Mouse (Mus musculus) left cerebral cortex, postnatal 10 days (tissue): Measurements from ENCODE around the gene Mettl22. TPM values are rescaled to one million over a fixed set of nuclear protein-coding genes. Genes with fewer than 3 reads are reported as not detected.

Source experiments
- DNase-seq, 2 experiments: peaks; one replicate each; pipeline ENCODE4 v3.0.0; 2021 to 2022; ENCODE audit warnings: low spot score in 2 of 2, mixed read lengths in 1 of 2; ENCODE audit errors: extremely low spot score in 1 of 2
- intact Hi-C: fragments of 180-260 bp; cut with DNase I; formaldehyde crosslinking; loops from one replicate; pipeline ENCODE4 v1.15.1; 2025
- total RNA-seq, 2 experiments: library from RNA; stranded (reverse); gene quantifications; 2 replicates each; pipeline ENCODE4 v1.2.3; 2021

Gene Mettl22
- total RNA-seq, 2 experiments from 2014 or later = 35.5 to 37.6 TPM

GRCm38 (mm10) chr16:8494268-8494667 is 23.7 kb downstream of the Mettl22 start:
- peak; percentile 61 to 66 for DNase-seq
- intact Hi-C loops = loop anchor here (2.0 to 5.0 kb wide), 3 partner anchors 87 to 183 kb away; partner anchors contain the start of genes Pmm2 and Tmem186

DNA sequence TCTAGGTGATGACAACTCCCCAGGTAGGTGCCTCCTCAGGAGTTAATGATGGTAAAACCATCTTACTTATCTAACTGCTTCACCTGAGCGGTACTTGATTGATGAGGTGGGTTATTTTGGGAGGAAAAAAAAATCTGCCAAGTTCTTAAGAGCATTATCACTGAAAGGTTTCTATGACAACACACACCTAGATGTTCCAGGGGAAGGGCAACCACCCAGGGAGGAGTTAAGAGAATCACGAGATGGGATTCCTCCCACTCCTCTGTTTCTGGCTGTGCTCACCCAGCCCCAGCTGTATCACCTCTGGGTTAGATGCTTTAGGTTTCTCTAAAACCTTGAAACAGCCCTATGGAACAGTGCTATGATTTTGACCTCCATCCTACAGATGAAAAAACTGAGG is 26.4 kb downstream of the Mettl22 start:
- DNase-seq = no peak
- intact Hi-C loops = no loop called here

DNA sequence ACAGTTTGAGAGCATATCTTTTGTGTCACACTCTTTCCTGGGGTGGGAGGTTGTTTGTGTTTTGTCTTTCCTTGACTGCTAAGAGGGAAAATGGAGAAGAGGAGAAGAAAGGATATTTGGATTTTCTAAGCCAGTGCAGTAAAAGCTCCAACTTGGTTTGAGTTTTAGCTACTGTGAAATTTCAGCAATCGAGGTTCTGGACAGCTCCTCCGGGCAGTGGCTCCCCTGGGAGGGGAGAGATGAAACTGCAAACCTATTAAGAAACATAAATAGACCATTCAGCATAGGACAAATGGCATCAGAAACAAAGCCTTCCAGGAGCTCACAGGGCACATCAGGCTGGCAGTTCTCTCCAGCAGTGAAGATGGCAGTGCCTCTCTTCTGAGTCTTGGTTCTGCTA is 33.7 kb downstream of the Mettl22 start:
- intact Hi-C loops = no loop called here

DNA sequence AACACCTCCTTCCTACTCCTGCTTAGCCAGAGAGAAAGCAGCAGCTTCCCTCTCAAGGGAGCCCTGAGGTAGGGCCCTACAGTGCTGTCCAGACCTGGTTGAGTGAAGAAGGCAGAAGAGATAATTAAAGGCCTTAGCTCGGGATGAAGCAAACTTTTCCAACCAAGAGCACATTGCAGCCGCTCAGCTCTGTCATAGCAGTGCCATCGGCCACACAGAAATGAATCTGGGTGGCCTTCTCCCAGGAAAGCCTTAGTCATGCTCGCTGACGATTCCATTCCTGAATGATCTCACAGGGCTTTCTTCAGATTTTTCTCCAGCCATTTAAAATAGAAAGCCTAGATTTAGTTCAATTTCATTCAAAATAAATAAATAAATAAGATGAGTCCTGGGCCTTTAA is 39.3 kb downstream of the Mettl22 start:
- intact Hi-C loops = no loop called here
- DNase-seq = no peak

More for the DNA sequence above, 33.7 kb downstream of the Mettl22 start:
- no peak for DNase-seq

DNA sequence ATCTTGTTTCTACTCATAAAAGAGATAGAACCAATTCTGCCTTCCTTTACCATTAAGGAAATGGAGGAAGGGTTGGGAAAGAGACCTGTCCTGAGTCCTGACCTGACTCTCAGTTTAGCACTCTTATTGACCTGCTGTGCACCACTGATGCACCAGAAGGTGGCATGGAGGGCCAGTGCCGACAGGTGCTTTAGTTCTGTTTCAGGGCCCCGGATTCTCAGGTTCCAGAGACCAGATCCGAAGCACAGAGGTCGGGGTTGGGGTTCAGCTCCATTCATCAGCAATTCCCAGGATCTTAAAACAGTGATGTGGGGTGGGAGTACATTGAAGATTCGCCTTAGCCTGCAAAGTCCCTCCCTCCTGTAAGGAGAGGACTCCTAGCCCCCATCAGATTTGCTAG is 42.2 kb downstream of the Mettl22 start:
- no peak for DNase-seq
- intact Hi-C loops = no loop called here

- intact Hi-C loops = no loop called here
- DNase-seq = peak; percentile 94 to 96
These were observed 42.8 kb downstream of the Mettl22 start, which contains the start of gene Abat for GRCm38 (mm10) chr16:8513236-8513906. Gene Abat, plus strand, starts transcription at chr16:8513429.

DNA sequence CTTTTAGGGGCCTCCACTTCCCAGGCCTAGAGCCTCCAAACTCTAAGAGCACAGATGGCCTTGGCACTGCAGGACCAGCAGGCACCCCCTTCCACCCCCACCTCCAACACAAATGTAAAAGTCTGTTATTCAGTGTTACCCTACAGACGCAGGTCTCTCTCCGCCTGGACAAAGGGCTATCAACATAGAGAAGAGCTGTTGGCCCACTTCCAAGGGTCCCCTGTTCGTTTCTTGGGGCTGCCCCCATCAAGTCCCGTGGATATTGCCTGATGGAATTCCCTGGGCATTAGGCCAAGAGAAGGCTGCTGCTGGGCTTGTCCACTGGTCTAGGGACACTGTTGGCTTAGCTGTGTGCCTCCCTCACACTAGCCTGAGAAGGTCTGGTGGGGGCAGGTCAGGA is 43.6 kb downstream of the Mettl22 start:
- intact Hi-C loops = no loop called here
- peak in 1 of 2 experiments; percentile 69 for DNase-seq

- intact Hi-C loops = no loop called here
- no peak for DNase-seq
These were observed 49.9 kb downstream of the Mettl22 start for GRCm38 (mm10) chr16:8520525-8520924.

- intact Hi-C loops = no loop called here
- no peak for DNase-seq
These were observed 50.7 kb downstream of the Mettl22 start for GRCm38 (mm10) chr16:8521322-8521721.

DNA sequence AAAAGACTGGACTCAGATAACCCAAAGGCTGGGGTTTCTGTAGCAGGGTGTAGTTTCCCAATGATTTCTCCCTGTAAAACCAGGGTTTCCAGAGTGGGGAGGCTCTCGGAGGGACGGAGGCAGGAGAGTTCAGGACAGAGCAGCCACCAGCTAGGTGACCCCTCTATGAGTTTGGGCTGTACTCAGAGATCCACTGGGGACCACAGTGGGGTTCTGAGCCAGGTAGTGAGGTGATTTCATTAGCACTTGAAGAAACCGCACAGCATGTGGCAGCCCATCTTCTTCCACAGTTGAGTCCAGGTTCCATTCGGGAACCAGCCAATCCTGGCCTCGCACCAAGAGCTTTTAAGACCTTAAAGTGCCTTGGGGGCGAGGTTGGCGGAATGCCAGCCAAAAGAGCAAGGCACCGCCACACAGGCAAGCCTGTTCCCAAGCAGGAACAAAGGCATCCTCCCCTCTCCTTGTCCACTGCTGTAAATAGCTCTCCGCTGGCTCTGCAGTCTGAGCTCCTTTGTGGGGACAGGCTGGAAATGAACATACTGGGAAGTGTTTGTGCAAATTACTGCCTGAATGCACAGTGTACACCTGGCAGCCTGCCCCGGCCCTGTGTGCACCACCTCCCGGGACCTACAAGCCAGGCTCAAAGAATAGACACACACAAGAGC is 53.0 kb downstream of the Mettl22 start:
- intact Hi-C loops = no loop called here
- DNase-seq = peak; percentile 63 to 79

DNA sequence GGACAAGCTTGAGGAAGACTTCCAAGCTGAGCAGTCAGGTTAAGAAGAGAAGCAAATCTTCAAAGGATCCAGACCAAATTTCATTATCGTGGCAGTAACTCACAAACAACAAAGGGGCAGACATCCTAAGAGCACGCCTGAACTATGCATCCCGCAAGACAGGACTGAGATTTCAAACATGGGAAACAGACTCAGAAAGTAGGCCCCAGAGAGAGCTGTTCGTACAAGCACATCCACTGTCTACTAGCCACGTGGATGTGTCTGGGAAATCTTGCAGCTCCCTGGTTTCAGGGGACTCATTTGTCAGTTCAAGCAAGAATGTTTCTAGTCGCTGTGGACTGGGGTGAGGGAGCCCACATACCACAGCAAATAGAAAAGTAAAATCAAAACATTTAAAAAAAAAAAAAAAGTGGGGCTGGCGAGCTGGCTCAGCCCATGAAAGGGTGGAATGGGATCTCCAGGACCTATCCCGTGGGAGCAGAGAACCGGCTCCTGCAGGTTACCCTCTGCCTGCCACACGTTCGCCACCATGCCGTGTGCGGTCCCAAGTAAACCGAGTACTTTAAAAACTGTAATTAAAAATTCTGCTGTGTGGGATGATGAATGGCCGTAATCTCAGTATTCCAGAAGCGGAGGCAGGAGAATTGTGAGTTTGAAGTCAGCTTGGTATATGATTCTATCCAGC is 53.7 kb downstream of the Mettl22 start:
- intact Hi-C loops = no loop called here
- no peak for DNase-seq

- intact Hi-C loops = no loop called here
- DNase-seq = no peak
These were observed 54.7 kb downstream of the Mettl22 start for GRCm38 (mm10) chr16:8525293-8525692.

GRCm38 (mm10) chr16:8525877-8526276 is 55.3 kb downstream of the Mettl22 start:
- intact Hi-C loops = no loop called here
- no peak for DNase-seq

DNA sequence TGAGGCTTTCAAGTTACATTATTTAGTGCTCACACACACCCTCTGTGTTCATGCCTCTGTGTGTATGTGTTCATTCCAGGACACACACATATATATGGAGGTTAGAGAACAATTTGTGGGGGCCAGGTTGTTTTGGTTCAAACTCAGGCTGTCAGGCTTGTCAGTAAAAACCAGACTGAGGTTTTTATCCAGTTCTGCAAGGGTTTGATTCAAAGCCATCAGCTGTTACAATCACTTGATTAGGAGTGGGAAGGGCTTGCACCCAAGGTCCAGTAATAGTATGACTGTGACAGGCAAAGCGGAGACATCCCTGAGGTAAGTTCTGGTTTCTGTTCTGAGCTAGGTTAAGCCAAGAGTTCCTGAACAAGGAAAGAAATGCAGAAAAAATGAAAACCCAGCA is 58.8 kb downstream of the Mettl22 start:
- intact Hi-C loops = no loop called here
- no peak for DNase-seq

- no peak for DNase-seq
- intact Hi-C loops = no loop called here
These were observed 59.4 kb downstream of the Mettl22 start for GRCm38 (mm10) chr16:8530018-8530417.

DNA sequence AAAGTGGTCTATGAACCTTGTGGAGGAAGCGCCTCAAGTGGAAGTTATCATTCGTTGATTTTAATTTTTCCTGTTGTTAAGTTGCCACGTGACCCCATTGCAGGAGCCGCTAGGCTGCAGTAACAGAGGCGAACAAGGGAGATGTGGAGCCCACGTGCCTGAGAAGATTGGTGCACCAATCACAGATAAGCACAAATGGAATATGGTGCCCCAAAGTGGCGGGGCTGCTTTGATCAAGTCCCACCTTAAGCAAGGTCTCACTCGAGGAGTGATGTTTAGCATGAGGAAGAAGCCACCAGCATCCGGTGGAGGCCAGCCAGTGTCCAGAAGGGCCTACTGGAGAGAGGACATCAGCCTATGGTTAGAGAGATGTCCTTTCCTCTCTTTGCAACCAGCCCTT is 61.9 kb downstream of the Mettl22 start:
- intact Hi-C loops = no loop called here
- no peak for DNase-seq

- no peak for DNase-seq
- intact Hi-C loops = no loop called here
These were observed 62.3 kb downstream of the Mettl22 start for GRCm38 (mm10) chr16:8532894-8533293.

DNA sequence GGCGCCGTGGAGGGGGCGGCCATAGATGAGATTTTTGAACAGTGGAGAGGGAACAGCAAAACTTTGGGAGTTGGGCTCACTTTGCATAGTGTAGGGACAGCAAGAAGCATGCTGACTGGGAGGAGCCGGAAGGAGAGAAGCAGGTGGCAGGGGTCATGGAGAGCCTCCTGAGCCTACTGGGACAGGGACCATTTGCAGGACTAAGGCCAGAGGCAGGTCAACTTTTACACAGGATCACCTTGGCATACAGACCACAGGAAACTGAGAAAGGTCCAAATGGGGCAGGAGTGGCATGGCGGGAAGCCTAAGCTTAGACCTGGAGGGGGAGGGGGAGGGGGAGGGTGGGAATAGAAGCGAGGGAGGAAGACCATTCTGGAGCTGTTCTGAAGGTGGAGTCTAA is 62.9 kb downstream of the Mettl22 start:
- no peak for DNase-seq
- intact Hi-C loops = no loop called here

GRCm38 (mm10) chr16:8534466-8535200 is 64.0 kb downstream of the Mettl22 start:
- intact Hi-C loops = no loop called here
- DNase-seq = no peak
